Mouse (Mus musculus) G1E (cell line): ENCODE measurements around the gene Pdxk.

Experiments used
- CTCF ChIP-seq: IDR thresholded peaks from 2 replicates; pipeline ENCODE4 v1.5.1; 2012; ENCODE audit warnings: low read depth, low read length, inconsistent platforms, mixed read lengths
- GATA1 ChIP-seq: IDR thresholded peaks from 2 replicates; pipeline ENCODE4 v1.6.1; 2012; ENCODE audit warnings: borderline replicate concordance, low read length, inconsistent platforms, mixed read lengths
- GATA2 ChIP-seq: IDR thresholded peaks from 2 replicates; pipeline ENCODE4 v1.6.1; 2012; ENCODE audit warnings: low read depth, low read length, inconsistent platforms, borderline replicate concordance
- POLR2AphosphoS5 ChIP-seq: IDR thresholded peaks from 2 replicates; pipeline ENCODE4 v1.6.1; 2012; ENCODE audit warnings: low read depth, low read length, inconsistent platforms; ENCODE audit not compliant: insufficient replicate concordance
- TAL1 ChIP-seq: conservative IDR thresholded peaks from 2 replicates; pipeline ENCODE4 v1.6.1; 2012; ENCODE audit warnings: low read depth, low read length, inconsistent platforms, mixed read lengths

GRCm38 (mm10) chr10:78461767-78462166 lies 3.0 kb downstream of the Pdxk start:
- TF ChIP-seq CTCF (peak; percentile 68), POLR2AphosphoS5 (no peak), GATA1 (no peak), TAL1 (no peak), GATA2 (no peak)
